Mouse (Mus musculus) stomach, embryonic 15.5 days (tissue): ENCODE measurements around the gene Gm26920. TPM values are rescaled to one million over a fixed set of nuclear protein-coding genes. Genes with fewer than 3 reads are reported as not detected.

Source experiments
- ATAC-seq: fragments of 200-750 bp; cut with Nextera tagmentation; 2 replicates; pipeline ENCODE4 v1.8.0; 2017; ENCODE audit warnings: low read depth, moderate number of reproducible peaks, moderate TSS enrichment; ENCODE audit not compliant: insufficient read depth, low FRiP score
- H3K27ac ChIP-seq: fragments of 300-500 bp; sonication (generic); 2 replicates; pipeline ENCODE4 v1.5.1; 2015; ENCODE audit warnings: mild to moderate bottlenecking, inconsistent platforms
- H3K27me3 ChIP-seq: fragments of 300-500 bp; sonication (generic); replicated peaks from 2 replicates; pipeline ENCODE4 v1.6.1; 2015; ENCODE audit warnings: inconsistent platforms
- H3K36me3 ChIP-seq: fragments of 300-500 bp; sonication (generic); 2 replicates; pipeline ENCODE4 v1.6.1; 2015; ENCODE audit warnings: inconsistent platforms
- H3K4me1 ChIP-seq: fragments of 300-500 bp; sonication (generic); 2 replicates; pipeline ENCODE4 v1.6.1; 2015; ENCODE audit warnings: inconsistent platforms
- H3K4me2 ChIP-seq: fragments of 300-500 bp; sonication (generic); 2 replicates; pipeline ENCODE4 v1.6.1; 2015; ENCODE audit warnings: mild to moderate bottlenecking, inconsistent platforms
- H3K4me3 ChIP-seq: fragments of 300-500 bp; sonication (generic); replicated peaks from 2 replicates; pipeline ENCODE4 v1.5.1; 2015; ENCODE audit warnings: inconsistent platforms
- H3K9ac ChIP-seq: fragments of 300-500 bp; sonication (generic); 2 replicates; pipeline ENCODE4 v1.6.1; 2015; ENCODE audit warnings: inconsistent platforms
- H3K9me3 ChIP-seq: fragments of 300-500 bp; sonication (generic); 2 replicates; pipeline ENCODE4 v1.6.1; 2016; ENCODE audit warnings: inconsistent platforms
- WGBS: fragments of 180-500 bp; shearing (Covaris S2); methylation state at CpG from one replicate; pipeline ENCODE4 v1.1.7; 2015; 5-methylcytosine and 5-hydroxymethylcytosine counted together
- polyA plus RNA-seq: library from polyadenylated mRNA; unstranded; fragments of >200 nt; fragmentation: Nextera tagmentation; extraction: Ambion mirVana; gene quantifications from 2 replicates; pipeline ENCODE4 v1.2.1, GENCODE M21; 2015

Gm26920 gene
- polyA plus RNA-seq, 1 experiment from 2014 or later = 1.6 TPM

DNA sequence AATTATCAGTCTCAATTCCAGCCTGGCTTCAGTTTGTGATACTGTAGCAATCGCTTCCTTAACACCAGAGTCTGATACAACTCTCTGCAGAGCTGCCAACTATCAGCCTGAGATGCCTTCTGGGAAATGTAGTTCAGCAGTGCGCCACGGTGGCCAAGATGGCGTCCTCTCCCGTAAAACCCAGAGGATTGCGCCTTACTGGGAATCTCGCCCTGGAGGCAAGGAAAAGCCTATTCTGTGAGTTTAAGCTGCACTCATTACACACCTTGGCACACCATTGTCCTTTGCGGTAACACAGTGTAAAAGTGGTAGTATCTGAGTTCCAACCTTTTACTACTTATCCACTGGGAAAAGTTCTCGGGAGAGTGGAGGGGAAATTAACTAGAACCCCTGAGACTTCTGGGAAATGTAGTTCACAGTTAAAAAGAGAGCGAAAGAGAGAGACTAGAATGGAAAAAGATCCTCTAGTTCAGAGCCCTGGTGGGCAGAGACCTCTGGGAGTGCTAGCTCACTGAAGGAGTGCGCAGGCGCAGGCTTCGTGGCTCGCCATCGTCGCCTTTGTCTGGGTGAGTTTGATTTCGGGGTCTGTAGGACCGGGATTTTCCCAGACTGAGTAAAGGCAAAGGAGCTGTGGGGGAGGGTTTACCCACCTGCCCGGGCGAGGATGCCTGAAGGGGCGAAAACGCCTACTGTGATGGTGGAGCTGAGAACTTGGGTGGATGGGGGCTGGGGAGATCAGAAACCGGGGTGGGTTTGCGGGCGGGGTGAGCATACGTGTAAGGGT lies 4.6 kb upstream of the Gm26920 start, which contains the start of gene Zfp260:
Gene Zfp260, plus strand, starts transcription at position 132 of the 784 bp plus-strand sequence.
- H3K27ac ChIP-seq = peak within 1 kb of the TSS; percentile 98
- ATAC-seq = peak; percentile 82
- under 1% methylated on average over 26 of the region's 26 CpGs for WGBS
- peaks cover 15% of the 10 kb centered on the region for H3K36me3 ChIP-seq
- H3K27me3 ChIP-seq = no peaks in the 10 kb centered on the region
- peak within 1 kb of the TSS; percentile 64 for H3K4me2 ChIP-seq
- H3K9ac ChIP-seq = peak within 1 kb of the TSS; percentile 80
- H3K4me1 ChIP-seq = peaks cover 21% of the 10 kb centered on the region
- H3K4me3 ChIP-seq = peak within 1 kb of the TSS; percentile 77
- no peaks in the 10 kb centered on the region for H3K9me3 ChIP-seq

GRCm38 (mm10) chr7:30093918-30094415 lies 3.8 kb upstream of the Gm26920 start:
- peaks cover 27% of the 10 kb centered on the region for H3K4me1 ChIP-seq
- no peaks in the 10 kb centered on the region for H3K9me3 ChIP-seq
- peak overlapping the region; percentile 52 for H3K4me2 ChIP-seq
- no peak overlapping the region for H3K9ac ChIP-seq
- no peak for ATAC-seq
- H3K36me3 ChIP-seq = peaks cover 9% of the 10 kb centered on the region
- no peak overlapping the region for H3K27ac ChIP-seq
- H3K4me3 ChIP-seq = peak overlapping the region; percentile 77
- H3K27me3 ChIP-seq = no peaks in the 10 kb centered on the region
- WGBS = 65% methylated on average over 6 of the region's 6 CpGs

DNA sequence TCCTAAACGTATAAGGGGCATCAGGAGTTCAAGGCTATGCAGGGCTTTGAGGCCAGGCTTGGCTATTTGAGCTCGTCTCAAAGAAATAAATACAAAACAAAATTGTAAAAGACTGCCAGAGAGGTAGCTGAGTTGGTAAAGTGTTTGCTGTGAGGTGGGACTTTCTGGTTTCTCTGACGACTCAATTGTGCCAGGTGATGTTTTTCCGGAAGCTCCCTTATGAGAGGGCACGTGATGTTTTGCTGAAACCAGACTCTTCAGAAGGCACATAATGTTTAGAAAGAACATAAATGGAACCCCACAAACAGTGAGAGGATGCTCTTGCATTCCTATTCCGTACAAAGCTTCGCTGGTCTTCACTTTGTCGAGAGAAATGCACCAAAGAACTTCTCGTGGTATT lies 2.5 kb upstream of the Gm26920 start:
- no peaks in the 10 kb centered on the region for H3K9me3 ChIP-seq
- no peak overlapping the region for H3K4me2 ChIP-seq
- H3K4me1 ChIP-seq = peaks cover 28% of the 10 kb centered on the region
- H3K9ac ChIP-seq = no peak overlapping the region
- H3K36me3 ChIP-seq = 0 out of 2 replicates have a peak, but pooled peaks cover 3% of the 10 kb centered on the region
- no peaks in the 10 kb centered on the region for H3K27me3 ChIP-seq
- ATAC-seq = no peak
- H3K4me3 ChIP-seq = no peak overlapping the region
- WGBS = 82% methylated on average over 9 of the region's 9 CpGs
- H3K27ac ChIP-seq = no peak overlapping the region

- WGBS = 6% methylated on average over 9 of the region's 9 CpGs
- peaks cover 20% of the 10 kb centered on the region for H3K4me1 ChIP-seq
- H3K9me3 ChIP-seq = no peaks in the 10 kb centered on the region
- no peaks in the 10 kb centered on the region for H3K36me3 ChIP-seq
- H3K27ac ChIP-seq = peak overlapping the region; percentile 88
- H3K4me3 ChIP-seq = peak overlapping the region; percentile 69
- no peaks in the 10 kb centered on the region for H3K27me3 ChIP-seq
- H3K4me2 ChIP-seq = peak overlapping the region; percentile 77
- peak overlapping the region; percentile 25; the same call in 1 of the 2 replicates for H3K9ac ChIP-seq
- ATAC-seq = no peak
Observed at GRCm38 (mm10) chr7:30090970-30091585, 868 bp upstream of the Gm26920 start.

GRCm38 (mm10) chr7:30089405-30089804 lies 805 bp downstream of the Gm26920 start:
- H3K4me3 ChIP-seq = peak overlapping the region; percentile 69
- H3K9me3 ChIP-seq = no peaks in the 10 kb centered on the region
- ATAC-seq = no peak
- no peaks in the 10 kb centered on the region for H3K27me3 ChIP-seq
- peaks cover 8% of the 10 kb centered on the region; the same call in 1 of the 2 replicates for H3K36me3 ChIP-seq
- peak overlapping the region; percentile 77 for H3K4me2 ChIP-seq
- 9% methylated on average over 6 of the region's 6 CpGs for WGBS
- H3K9ac ChIP-seq = peak overlapping the region; percentile 49; the same call in 1 of the 2 replicates
- peaks cover 17% of the 10 kb centered on the region for H3K4me1 ChIP-seq
- H3K27ac ChIP-seq = no peak overlapping the region

GRCm38 (mm10) chr7:30086524-30086923 lies 3.7 kb downstream of the Gm26920 start:
- Histone ChIP-seq H3K9me3 (no peaks in the 10 kb centered on the region), H3K4me2 (no peak overlapping the region), H3K27me3 (no peaks in the 10 kb centered on the region), H3K4me3 (no peak overlapping the region), H3K36me3 (peaks cover 8% of the 10 kb centered on the region; the same call in 1 of the 2 replicates), H3K9ac (no peak overlapping the region), H3K4me1 (peaks cover 12% of the 10 kb centered on the region), H3K27ac (no peak overlapping the region)
- 85% methylated on average over 9 of the region's 9 CpGs for WGBS
- no peak for ATAC-seq

DNA sequence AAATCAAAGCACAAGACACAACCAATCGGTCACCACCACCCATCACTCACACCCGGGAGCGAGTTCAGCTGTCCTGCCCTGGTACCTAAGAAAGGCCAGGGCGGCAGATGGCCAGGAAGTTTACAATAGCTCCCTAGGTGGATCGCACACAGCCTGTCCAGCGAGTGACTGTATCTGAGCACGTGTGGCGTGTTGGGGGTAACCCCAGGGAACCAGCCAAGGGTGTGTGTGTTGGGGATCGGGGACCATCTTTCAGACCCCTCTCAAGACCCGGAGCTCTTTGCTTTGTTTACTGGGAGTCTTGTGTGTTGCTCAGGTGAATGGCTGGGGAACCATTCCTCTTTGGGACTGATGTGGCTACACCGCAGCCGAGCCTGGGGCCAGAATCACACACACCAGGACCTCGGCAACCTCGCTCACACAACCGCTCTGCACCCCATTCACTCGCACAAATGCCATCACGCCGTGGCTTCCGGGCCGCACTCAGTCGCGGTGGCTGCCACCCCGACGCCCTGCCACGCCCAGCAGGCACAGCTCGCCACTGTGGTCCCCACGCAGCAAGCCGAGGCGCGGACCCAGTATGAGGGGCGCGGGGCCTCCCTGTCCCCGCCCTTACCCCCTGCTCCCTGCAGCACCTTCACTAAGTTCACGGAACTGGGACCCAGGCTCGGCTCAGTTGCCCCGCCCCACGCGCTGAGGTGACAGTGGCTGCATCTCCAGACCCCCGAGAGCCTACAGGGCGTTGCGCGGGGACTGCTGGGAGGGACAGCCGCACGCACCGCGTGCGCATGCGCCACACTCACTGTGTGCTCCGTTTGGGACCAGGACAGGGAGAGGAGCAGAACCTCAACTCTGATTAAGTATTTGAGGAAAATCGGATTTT lies 17.8 kb downstream of the Gm26920 start, which contains the start of gene Zfp82:
Gene Zfp82, minus strand, starts transcription at position 755 of the 883 bp plus-strand sequence.
- Histone ChIP-seq H3K9me3 (no peaks in the 10 kb centered on the region), H3K4me3 (peak within 1 kb of the TSS; percentile 87), H3K4me1 (0 out of 2 replicates have a peak, but pooled peaks cover 3% of the 10 kb centered on the region), H3K27me3 (no peaks in the 10 kb centered on the region), H3K36me3 (0 out of 2 replicates have a peak, but pooled peaks cover under 1% of the 10 kb centered on the region), H3K4me2 (peak within 1 kb of the TSS; percentile 97), H3K9ac (peak within 1 kb of the TSS; percentile 63), H3K27ac (peak within 1 kb of the TSS; percentile 64)
- peak; percentile 92 for ATAC-seq
- under 1% methylated on average over 50 of the region's 50 CpGs for WGBS

- Histone ChIP-seq H3K36me3 (peaks cover 4% of the 10 kb centered on the region), H3K4me2 (no peak overlapping the region), H3K27ac (no peak overlapping the region), H3K4me3 (no peak overlapping the region), H3K9ac (no peak overlapping the region), H3K4me1 (no peaks in the 10 kb centered on the region), H3K9me3 (no peaks in the 10 kb centered on the region), H3K27me3 (no peaks in the 10 kb centered on the region)
- ATAC-seq = no peak
- 77% methylated on average over 5 of the region's 5 CpGs for WGBS
Observed at GRCm38 (mm10) chr7:30064622-30065021, 25.6 kb downstream of the Gm26920 start.

DNA sequence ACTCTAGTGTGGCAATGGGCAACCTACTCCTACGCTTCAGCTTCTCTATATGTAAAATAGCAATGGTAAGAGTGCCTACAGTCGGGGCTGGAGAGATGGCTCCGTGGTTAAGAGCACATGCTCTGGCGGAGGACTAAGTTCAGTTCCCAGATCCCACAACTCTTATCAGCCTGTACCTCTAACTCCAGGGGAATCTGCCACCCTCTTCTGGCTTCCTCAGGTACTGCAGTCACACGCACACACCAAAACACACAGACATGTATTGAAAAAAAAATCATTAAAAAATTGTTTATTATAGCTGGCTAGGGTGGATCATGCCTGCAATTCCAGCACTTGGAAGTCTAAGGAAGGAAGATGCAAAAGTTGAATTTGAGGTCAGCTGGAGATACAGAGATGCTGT lies 27.7 kb downstream of the Gm26920 start:
- no peak for ATAC-seq
- H3K36me3 ChIP-seq = peaks cover 4% of the 10 kb centered on the region
- H3K4me2 ChIP-seq = no peak overlapping the region
- H3K27me3 ChIP-seq = no peaks in the 10 kb centered on the region
- no peak overlapping the region for H3K9ac ChIP-seq
- H3K4me1 ChIP-seq = no peaks in the 10 kb centered on the region
- no peak overlapping the region for H3K4me3 ChIP-seq
- H3K9me3 ChIP-seq = no peaks in the 10 kb centered on the region
- H3K27ac ChIP-seq = no peak overlapping the region
- WGBS = 88% methylated on average over 5 of the region's 5 CpGs

- no peak overlapping the region for H3K9ac ChIP-seq
- ATAC-seq = no peak
- H3K4me1 ChIP-seq = no peaks in the 10 kb centered on the region
- no peaks in the 10 kb centered on the region for H3K27me3 ChIP-seq
- no peak overlapping the region for H3K27ac ChIP-seq
- H3K4me2 ChIP-seq = no peak overlapping the region
- H3K36me3 ChIP-seq = peaks cover 9% of the 10 kb centered on the region
- no peaks in the 10 kb centered on the region for H3K9me3 ChIP-seq
- WGBS = 81% methylated on average over 6 of the region's 6 CpGs
- no peak overlapping the region for H3K4me3 ChIP-seq
Observed at GRCm38 (mm10) chr7:30060341-30060740, 29.9 kb downstream of the Gm26920 start.

- no peaks in the 10 kb centered on the region for H3K27me3 ChIP-seq
- H3K4me2 ChIP-seq = no peak overlapping the region
- no peak overlapping the region for H3K27ac ChIP-seq
- WGBS = 11% methylated on average over 3 of the region's 3 CpGs
- no peak for ATAC-seq
- H3K4me1 ChIP-seq = 0 out of 2 replicates have a peak, but pooled peaks cover 5% of the 10 kb centered on the region
- no peak overlapping the region for H3K9ac ChIP-seq
- no peak overlapping the region for H3K4me3 ChIP-seq
- H3K36me3 ChIP-seq = peaks cover 6% of the 10 kb centered on the region
- no peaks in the 10 kb centered on the region for H3K9me3 ChIP-seq
Observed at GRCm38 (mm10) chr7:30053591-30053990, 36.6 kb downstream of the Gm26920 start.
